Mouse (Mus musculus) right cerebral cortex, postnatal 14 days (tissue): Measurements from ENCODE around the gene Pid1.

ENCODE experiments used
- DNase-seq: peaks from one replicate; pipeline ENCODE4 v3.0.0; 2022

The Pid1 gene

GRCm38 (mm10) chr1:84012871-84013375, 351.1 kb downstream of the Pid1 start:
- no peak for DNase-seq

GRCm38 (mm10) chr1:84002630-84003029, 361.4 kb downstream of the Pid1 start:
- no peak for DNase-seq
